Mouse (Mus musculus): ENCODE data around the gene Camk2d. TPM values are rescaled to one million over a fixed set of nuclear protein-coding genes. Genes with fewer than 3 reads are reported as not detected.

Gene Camk2d
- polyA plus RNA-seq, 1 experiment, result 88.5 TPM

GRCm38 (mm10) chr3:126746148-126746803, 150.2 kb downstream of the Camk2d start:
- DNase-seq (ENCODE audit: low read depth), result no peak

- DNase-seq (ENCODE audit: low read depth), result no peak
These were observed 151.5 kb downstream of the Camk2d start for GRCm38 (mm10) chr3:126747628-126748027.

- DNase-seq (ENCODE audit: low read depth), result no peak
These were observed 155.4 kb downstream of the Camk2d start for GRCm38 (mm10) chr3:126751377-126752098.

GRCm38 (mm10) chr3:126752978-126753377, 156.9 kb downstream of the Camk2d start:
- DNase-seq (ENCODE audit: low read depth), result no peak

DNA sequence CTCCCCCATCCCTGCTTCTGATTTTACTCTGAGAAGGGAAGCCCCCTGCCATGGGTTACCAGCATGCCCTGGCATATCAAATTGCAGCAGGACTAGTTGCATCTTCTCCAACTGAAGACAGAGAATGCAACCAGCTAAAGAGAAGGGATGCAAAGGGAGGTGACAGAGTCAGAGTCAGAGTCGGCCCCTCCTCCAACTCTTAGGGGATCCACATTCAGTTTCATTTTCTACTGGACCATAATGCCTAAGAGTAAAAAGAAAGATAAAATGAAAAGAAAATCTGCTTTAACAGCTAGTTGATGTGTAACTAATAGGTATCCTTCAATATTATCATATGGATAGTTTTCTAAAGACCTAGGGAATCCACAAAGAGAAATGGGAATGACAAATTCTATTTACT, 162.3 kb downstream of the Camk2d start:
- no peak for DNase-seq (ENCODE audit: low read depth)

GRCm38 (mm10) chr3:126760608-126761007, 164.5 kb downstream of the Camk2d start:
- DNase-seq (ENCODE audit: low read depth), result no peak

GRCm38 (mm10) chr3:126764745-126765144, 168.6 kb downstream of the Camk2d start:
- no peak for DNase-seq (ENCODE audit: low read depth)

DNA sequence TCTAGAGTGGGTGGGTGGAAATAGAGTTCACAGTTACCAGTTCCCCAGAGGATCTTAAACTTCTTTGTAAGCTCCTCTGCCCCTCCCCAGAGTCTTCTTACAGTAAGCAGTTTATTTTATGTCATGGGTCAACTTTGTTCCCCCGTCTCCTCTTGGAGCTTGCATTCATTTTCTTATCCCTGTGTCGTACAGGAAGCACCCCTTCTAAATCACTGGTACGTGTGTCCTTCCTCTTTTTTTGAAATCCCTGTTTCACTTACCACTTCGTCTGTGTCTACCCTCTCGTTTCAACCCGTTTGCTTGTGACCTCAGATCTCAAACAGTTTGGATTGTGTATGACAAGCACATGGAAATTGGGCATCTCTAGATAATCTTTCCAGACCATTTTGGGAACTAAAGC, 174.0 kb downstream of the Camk2d start:
- no peak for DNase-seq (ENCODE audit: low read depth)

- no peak for DNase-seq (ENCODE audit: low read depth)
These were observed 174.9 kb downstream of the Camk2d start for GRCm38 (mm10) chr3:126771032-126771431.

GRCm38 (mm10) chr3:126771541-126771940, 175.4 kb downstream of the Camk2d start:
- no peak for DNase-seq (ENCODE audit: low read depth)

DNA sequence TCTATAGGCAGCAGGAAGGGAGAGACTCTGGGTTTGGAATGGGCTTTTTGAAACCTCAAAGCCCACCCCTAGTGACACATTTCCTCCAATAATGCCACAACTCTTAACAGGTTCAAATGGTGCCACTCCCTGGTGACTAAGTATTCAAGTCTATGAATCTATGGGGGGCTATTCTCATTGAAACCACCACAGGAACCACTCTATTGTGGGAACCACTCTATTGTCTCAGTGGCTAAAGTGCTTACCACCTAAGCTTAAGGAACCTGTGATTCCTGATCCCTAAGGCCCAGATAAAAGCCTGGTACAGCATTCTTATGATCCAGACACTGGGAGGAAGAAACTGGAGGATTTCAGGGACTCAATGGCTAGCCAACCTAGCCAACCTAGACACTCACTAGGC, 179.9 kb downstream of the Camk2d start:
- no peak for DNase-seq (ENCODE audit: low read depth)

DNA sequence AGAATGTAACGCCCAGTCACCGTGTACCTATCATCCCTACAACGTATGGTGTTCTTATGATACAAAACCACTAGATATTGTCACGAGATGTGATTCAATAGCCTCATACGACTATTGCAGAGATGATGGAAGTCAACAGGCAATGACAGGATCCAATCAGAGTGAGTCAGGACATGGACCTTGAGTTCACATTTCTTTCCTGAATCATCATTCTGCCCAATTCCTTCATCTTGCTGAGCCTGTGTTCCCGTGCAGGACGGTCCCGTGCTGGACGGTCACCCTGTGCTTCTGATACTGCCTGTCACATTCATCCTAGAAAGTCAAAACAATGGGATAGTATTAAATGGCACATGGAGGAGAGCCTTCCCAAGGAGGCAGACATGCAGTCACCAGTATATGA, 181.0 kb downstream of the Camk2d start:
- DNase-seq (ENCODE audit: low read depth), result no peak

- no peak for DNase-seq (ENCODE audit: low read depth)
These were observed 181.8 kb downstream of the Camk2d start for GRCm38 (mm10) chr3:126777879-126778278.

DNA sequence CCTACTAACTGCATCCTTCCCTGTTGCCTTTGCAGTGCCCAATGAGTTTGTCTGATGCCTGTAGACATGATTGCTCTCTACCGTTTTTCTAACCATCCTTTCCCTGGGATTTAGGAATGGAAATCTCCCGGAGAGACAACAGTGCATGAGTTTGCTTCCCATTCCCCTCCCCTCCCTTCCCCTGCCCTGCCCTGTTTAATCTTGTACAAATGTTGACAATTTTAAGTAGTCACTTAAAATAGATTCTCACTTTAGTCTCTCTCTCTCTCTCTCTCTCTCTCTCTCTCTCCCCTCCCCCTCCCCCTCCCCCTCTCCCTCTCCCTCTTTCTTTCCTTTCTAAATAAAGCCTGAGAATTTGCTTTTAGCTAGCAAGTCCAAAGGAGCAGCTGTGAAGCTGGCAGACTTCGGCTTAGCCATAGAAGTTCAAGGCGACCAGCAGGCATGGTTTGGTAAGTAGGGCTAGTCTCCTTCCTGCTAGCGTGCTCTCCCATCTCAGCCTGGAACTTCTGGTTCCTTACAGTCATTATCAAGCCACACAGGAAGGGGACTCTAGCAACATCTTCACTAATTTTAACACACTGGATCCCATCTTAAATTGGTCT, 184.0 kb downstream of the Camk2d start:
- no peak for DNase-seq (ENCODE audit: low read depth)

DNA sequence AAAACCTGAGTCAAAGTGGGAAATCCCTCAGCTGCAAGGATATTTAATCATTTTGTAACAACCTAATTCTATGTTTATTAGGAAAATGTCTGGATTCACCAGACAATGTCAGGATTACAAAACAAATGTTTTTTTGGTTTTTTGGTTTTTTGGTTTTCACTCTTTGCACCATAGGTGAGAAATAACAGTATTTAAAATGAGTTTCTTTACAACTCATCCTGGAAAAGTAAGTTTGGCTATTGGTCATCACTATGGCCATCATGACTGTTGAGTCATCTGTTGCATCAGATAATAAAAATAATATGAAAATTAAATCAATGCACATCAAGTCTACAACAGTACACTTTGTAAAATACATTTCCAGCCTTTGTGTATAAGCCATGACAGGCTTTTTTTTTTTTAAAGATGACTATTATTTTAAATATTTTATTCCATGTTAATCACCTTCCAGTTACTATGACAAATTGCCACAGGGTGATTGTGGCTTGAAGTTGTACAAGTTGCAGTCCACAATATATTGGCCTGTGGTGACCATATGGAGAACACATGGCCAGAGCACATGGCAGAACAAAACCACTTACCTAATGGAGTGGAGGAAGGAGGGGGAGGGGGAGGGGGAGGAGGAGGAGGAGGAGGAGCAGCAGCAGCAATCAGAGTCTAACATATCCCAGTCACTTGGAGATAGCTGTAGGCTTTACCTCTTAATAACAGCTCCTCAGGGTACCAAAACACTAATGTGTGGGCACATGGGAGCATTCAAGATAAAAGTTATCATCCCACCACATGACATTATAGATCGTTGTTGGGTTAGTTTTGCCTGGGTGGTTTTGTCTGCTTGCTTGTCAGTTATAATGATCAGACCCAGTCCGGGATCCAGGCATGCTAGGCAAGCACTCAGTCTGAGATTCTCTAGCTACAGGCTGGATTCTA, 197.2 kb downstream of the Camk2d start:
- DNase-seq (ENCODE audit: low read depth), result no peak

- no peak for DNase-seq (ENCODE audit: low read depth)
These were observed 199.8 kb downstream of the Camk2d start for GRCm38 (mm10) chr3:126795904-126796303.

GRCm38 (mm10) chr3:126797025-126797424, 200.9 kb downstream of the Camk2d start:
- DNase-seq (ENCODE audit: low read depth), result no peak

DNA sequence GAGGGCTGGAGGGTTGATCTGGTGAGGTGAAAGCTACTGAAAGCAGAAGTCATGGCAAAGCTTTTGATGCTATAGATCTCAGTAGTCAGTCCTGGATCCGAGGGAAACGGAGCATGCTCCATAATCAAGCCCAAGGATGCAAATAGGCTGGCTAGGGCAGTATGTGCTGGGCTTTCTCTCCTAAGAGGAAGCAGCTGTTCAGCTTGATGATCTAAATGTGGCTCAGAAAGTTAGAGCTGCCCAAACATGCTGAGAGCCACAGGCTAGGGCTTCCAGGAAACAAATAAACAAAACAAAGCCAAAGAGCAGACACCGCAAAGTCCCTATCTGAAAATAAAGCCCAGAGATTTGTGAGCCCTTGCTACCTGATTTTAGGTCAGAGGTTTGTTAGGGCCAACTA, 201.7 kb downstream of the Camk2d start:
- no peak for DNase-seq (ENCODE audit: low read depth)

GRCm38 (mm10) chr3:126802988-126803387, 206.9 kb downstream of the Camk2d start:
- no peak for DNase-seq (ENCODE audit: low read depth)

- no peak for DNase-seq (ENCODE audit: low read depth)
These were observed 208.9 kb downstream of the Camk2d start for GRCm38 (mm10) chr3:126804968-126805367.

DNA sequence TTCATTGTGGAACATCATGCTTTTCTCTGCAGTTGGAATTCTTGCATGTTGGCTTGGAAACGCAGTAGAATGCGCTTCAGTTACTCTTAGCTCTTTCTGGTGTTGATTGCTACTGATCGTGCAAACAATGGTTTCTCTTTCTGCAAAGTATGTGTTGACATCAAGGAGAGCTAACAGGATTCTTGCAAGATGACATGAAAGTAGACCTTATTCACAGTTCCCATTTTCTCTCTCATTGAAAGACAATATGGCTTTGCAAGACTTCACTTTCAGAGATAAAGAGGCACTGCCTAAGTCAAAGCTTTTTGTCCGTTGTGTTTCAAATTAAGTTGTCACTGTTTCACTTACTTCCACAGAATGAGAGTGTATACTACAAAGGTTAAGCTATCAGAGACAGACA, 210.0 kb downstream of the Camk2d start:
- DNase-seq (ENCODE audit: low read depth), result no peak

DNA sequence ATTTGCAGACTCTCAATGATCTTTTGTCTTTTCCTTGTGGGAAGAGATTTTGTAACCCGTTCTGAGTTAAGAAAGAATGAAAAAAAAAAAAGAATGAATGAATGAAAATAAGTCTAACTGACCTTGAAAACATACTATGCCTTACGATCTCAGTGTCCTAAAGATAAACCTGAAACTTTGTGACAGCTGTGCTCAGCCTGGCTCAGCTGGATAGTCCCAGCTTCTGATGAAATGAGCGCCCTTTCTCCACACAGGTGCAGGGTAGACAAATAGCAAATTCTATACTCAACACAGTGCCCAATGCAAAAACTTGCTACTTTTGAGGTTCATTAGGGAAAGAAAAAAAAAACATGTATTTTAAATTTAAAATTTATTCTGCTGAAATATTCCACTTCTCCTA, 213.8 kb downstream of the Camk2d start:
- DNase-seq (ENCODE audit: low read depth), result no peak

Measured in gonadal fat pad, adult 2 months (tissue).